Mouse (Mus musculus) cerebral cortex, adult 2 months (tissue): Measurements from ENCODE around the gene Rbm34.

Experiments used
- WGBS: fragments of 180-500 bp; shearing (Covaris S2); methylation state at CpG from one replicate; pipeline ENCODE4 v1.1.7; 2018; 5-methylcytosine and 5-hydroxymethylcytosine counted together

The Rbm34 gene

GRCm38 (mm10) chr8:126961516-126961915 lies 9.4 kb downstream of the Rbm34 start:
- WGBS, result 41% methylated on average over 3 of the region's 3 CpGs

DNA sequence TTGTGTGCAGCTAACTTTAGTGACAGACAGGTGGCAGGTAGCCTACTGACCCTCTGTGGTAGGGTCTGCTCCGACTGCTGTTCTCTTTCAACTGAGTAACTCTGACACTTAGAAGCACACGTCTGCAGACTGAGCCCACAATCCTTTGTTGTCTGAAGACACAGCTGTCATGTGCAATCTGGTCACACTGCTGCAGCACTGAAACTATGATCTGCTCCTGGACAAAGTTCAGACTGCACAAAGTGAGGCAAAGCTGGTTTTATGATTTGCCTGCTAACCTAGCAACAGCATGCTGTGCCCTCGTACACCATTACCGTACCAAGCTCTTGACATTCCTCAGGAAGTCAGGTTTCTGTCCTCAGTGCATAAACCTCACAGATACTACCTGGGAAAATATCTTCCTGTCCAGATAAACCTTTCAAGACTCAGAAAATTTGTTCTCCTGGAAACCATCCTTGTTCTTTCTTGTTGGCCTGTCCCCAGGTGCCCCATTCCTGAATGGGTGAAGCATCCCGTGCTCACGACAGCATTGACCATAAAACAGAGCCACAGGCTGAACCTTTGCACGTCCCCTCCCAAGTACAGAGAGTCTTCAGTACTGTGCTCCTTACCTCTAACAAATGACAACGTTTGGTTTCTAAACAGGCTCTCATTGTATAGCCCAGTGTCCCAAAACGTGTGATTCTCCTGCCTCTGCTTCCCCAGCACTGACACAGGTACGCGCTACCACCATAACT lies 18.8 kb downstream of the Rbm34 start:
- WGBS, result 90% methylated on average over 11 of the region's 11 CpGs

- WGBS, result 84% methylated on average over 2 of the region's 2 CpGs
These were observed 21.3 kb downstream of the Rbm34 start for GRCm38 (mm10) chr8:126949527-126949926.

DNA sequence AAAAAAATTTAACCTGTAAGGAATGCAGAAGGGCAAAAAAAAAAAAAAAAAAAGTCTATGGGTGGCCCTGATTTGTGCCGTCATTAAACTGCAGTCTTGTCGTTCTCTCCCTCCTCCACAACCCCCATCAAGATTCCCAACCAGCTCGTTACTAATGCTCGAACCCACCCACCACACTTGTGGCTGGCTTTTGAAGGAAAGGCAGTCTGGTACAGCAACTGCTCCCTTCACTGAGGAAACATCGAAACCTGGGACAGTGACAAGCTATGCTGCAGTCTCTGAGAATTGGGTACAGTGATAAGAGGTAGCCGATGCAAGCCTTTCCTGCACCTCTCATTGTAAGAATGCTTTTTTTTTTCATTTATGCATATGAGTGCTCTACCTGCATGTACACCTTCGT lies 24.4 kb downstream of the Rbm34 start:
- 44% methylated on average over 7 of the region's 7 CpGs for WGBS

DNA sequence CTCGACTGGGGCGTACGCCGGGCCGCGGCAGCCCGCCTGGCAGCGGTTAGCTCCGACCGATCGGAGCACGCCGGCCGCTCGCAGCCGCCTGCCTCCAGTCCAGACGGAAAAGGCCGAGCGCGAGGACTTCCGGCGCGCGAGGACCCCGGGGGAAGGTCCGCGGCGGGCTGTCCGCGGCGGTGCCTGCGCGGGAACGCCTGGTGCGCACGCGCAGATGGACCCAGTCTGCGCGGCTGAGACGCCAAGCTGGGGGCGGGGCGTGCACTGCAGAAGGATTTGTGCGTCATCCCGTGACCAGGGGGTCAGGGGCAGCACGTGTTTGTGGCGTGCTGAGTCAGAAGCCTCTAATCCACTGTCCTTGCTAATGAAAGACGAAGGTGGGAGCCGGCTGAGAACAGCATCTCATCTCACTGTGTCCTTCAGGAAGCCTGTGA lies 25.1 kb downstream of the Rbm34 start, which contains the start of gene Tomm20:
Tomm20 (minus strand) TSS at position 115 of the 434 bp plus-strand sequence.
- WGBS, result 1% methylated on average over 48 of the region's 48 CpGs

- WGBS, result under 1% methylated on average over 46 of the region's 46 CpGs
These were observed 25.8 kb downstream of the Rbm34 start for GRCm38 (mm10) chr8:126944781-126945691.

GRCm38 (mm10) chr8:126943565-126943964 lies 27.3 kb downstream of the Rbm34 start:
- 83% methylated on average over 7 of the region's 7 CpGs for WGBS

DNA sequence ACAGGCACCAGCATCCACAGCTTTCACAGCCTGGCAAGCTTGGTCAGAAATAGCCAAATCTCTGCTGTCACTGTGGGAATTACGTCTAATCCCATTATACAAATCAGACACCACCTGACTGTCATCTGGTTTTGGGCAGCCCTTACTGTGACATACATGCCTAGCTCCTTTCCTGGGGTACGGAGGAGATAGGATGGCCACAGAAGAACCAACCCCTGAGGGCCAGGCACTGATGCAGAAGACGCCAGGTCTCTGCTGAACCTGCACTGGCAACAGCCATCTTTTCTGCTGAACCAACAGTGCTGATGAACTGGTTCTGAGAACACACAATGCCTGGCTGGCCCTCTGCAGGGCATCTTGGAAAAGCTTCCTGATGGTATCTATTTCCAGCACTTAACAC lies 33.5 kb downstream of the Rbm34 start:
- 77% methylated on average over 3 of the region's 3 CpGs for WGBS

- WGBS, result 94% methylated on average over 2 of the region's 2 CpGs
These were observed 35.5 kb downstream of the Rbm34 start for GRCm38 (mm10) chr8:126935387-126935786.

GRCm38 (mm10) chr8:126932656-126933055 lies 38.2 kb downstream of the Rbm34 start:
- 33% methylated on average over 1 of the region's 1 CpGs for WGBS

GRCm38 (mm10) chr8:126932249-126932648 lies 38.6 kb downstream of the Rbm34 start:
- 76% methylated on average over 1 of the region's 1 CpGs for WGBS

DNA sequence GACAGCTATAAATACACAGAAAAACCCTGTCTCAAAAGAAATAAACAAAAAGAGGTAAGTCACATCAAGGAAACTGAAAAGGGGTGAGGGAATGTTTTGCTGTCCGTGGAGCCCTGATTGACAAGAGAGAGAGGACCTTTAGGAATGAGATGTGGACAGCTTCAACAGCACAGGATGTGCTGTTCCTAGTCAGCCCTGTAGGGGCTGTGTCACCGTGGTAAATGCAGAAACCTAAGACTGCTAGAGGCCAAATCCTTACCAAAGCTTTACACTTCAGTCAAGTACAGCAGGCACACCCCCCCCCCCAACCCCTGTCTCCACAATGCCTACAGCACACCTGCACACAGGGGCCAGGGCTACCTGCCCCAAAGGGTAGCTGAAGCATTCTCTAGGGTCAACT lies 39.2 kb downstream of the Rbm34 start:
- WGBS, result 27% methylated on average over 2 of the region's 2 CpGs

- WGBS, result 75% methylated on average over 3 of the region's 3 CpGs
These were observed 41.2 kb downstream of the Rbm34 start for GRCm38 (mm10) chr8:126929607-126930161.

GRCm38 (mm10) chr8:126928755-126929505 lies 41.9 kb downstream of the Rbm34 start:
- 70% methylated on average over 10 of the region's 10 CpGs for WGBS

- whole genome bisulfite sequencing, result 37% methylated on average over 1 of the region's 1 CpGs
These were observed 43.8 kb downstream of the Rbm34 start for GRCm38 (mm10) chr8:126927058-126927457.

GRCm38 (mm10) chr8:126922981-126923380 lies 47.9 kb downstream of the Rbm34 start:
- WGBS, result 92% methylated on average over 7 of the region's 7 CpGs

GRCm38 (mm10) chr8:126921432-126921831 lies 49.4 kb downstream of the Rbm34 start:
- WGBS, result 82% methylated on average over 3 of the region's 3 CpGs

GRCm38 (mm10) chr8:126920845-126921244 lies 50.0 kb downstream of the Rbm34 start:
- 22% methylated on average over 3 of the region's 3 CpGs for WGBS

DNA sequence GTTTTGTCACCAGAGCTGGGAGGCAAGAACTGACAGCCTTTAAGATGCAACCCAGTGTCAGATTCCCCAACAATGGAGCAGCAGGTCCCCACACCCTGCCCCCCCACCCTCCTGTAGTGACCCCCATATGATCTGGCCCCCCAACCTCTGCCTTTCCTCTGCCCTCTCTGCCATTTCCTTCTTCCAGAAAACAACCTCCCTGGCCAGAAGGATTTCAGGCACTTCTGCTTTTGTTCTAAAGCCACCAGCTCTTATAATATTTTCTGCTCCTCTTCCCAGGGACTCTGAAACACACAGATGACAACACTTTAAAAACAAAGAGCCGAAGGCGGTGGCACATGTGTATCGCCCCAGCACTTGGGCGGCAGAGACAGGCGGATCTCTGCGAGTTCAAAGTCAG lies 50.5 kb downstream of the Rbm34 start:
- WGBS, result 57% methylated on average over 6 of the region's 6 CpGs

GRCm38 (mm10) chr8:126919703-126920102 lies 51.2 kb downstream of the Rbm34 start:
- WGBS, result 80% methylated on average over 5 of the region's 5 CpGs

DNA sequence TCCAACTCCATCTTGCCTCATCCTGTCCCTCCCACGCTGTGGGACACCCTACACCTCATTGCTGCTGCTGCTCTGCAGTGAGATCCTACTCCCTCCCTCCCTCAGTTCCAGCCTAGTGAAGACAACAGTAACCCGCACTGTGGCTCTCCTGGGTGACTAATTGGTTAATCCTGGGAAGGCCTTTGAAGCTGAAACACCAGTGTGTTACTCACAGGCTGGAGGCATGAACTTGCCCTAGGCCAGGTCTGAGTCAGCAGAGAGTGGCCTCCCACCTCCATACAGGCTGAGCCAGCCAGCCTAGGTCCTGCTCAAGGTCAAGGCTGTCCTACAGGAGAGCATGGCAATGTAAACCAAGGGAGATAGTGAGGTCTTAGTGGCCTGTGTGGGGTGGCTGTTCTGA lies 51.6 kb downstream of the Rbm34 start:
- 71% methylated on average over 2 of the region's 2 CpGs for WGBS

- 97% methylated on average over 1 of the region's 1 CpGs for WGBS
These were observed 52.5 kb downstream of the Rbm34 start for GRCm38 (mm10) chr8:126918356-126918755.
